Mouse (Mus musculus): Measurements from ENCODE around the gene Bhlhe23. TPM values are rescaled to one million over a fixed set of nuclear protein-coding genes. Genes with fewer than 3 reads are reported as not detected.
A peak's percentile ranks its signal among the peaks of the same experiment; 100 is the strongest.

Gene Bhlhe23
- polyA plus RNA-seq, 1 experiment from 2014 or later: 0.73 TPM

GRCm38 (mm10) chr2:180764986-180765385 lies 11.7 kb downstream of the Bhlhe23 start:
- Histone ChIP-seq H3K9ac (no peak overlapping the region), H3K4me2 (no peak overlapping the region)
- 34% methylated on average over 11 of the region's 11 CpGs for WGBS

GRCm38 (mm10) chr2:180758513-180759263 lies 18.0 kb downstream of the Bhlhe23 start:
- peak; percentile 49; the same call in 1 of the 2 replicates for ATAC-seq (ENCODE audit: low FRiP score, low read depth)
- Histone ChIP-seq H3K4me3 (no peak overlapping the region), H3K4me2 (no peak overlapping the region), H3K9ac (no peak overlapping the region), H3K4me1 (replicated peaks) (peaks cover 26% of the 10 kb centered on the region), H3K27ac (replicated peaks) (peak overlapping the region; percentile 39), H3K9me3 (no peaks in the 10 kb centered on the region), H3K36me3 (no peaks in the 10 kb centered on the region), H3K27me3 (no peaks in the 10 kb centered on the region)
- 17% methylated on average over 15 of the region's 15 CpGs for WGBS

More at GRCm38 (mm10) chr2:180764986-180765385, 11.7 kb downstream of the Bhlhe23 start:
- H3K36me3 ChIP-seq: no peaks in the 10 kb centered on the region
- H3K27me3 ChIP-seq: no peaks in the 10 kb centered on the region
- 0 out of 2 replicates have a peak, but pooled peaks cover 8% of the 10 kb centered on the region for H3K4me1 ChIP-seq (replicated peaks)
- no peak overlapping the region for H3K27ac ChIP-seq (replicated peaks)
- H3K4me3 ChIP-seq: no peak overlapping the region
- ATAC-seq (ENCODE audit: low FRiP score, low read depth): no peak
- no peaks in the 10 kb centered on the region for H3K9me3 ChIP-seq

DNA sequence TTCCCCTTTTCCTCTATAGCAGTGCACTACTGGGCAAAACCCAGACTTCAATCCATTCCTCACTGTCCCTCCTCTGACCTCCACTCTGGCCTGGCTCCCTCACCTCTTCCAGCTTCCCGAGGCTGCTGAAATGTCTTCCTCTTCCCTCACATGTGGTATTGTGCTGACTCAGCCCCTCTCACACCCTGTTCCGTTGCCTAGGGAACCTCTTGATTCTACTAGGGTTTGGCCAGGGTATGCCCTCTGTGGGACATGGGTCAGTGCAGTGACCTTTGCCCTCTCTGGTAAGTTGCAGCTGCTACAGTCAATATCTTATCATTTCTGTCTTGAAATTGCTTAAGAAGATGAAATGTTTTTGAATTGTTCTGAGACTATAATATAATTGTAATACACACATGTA lies 19.9 kb downstream of the Bhlhe23 start:
- Histone ChIP-seq H3K4me3 (no peak overlapping the region), H3K36me3 (no peaks in the 10 kb centered on the region), H3K9ac (no peak overlapping the region), H3K27me3 (no peaks in the 10 kb centered on the region), H3K4me1 (replicated peaks) (peaks cover 26% of the 10 kb centered on the region), H3K9me3 (no peaks in the 10 kb centered on the region), H3K27ac (replicated peaks) (no peak overlapping the region), H3K4me2 (no peak overlapping the region)
- ATAC-seq (ENCODE audit: low FRiP score, low read depth): no peak
- WGBS: 12% methylated on average over 2 of the region's 2 CpGs

DNA sequence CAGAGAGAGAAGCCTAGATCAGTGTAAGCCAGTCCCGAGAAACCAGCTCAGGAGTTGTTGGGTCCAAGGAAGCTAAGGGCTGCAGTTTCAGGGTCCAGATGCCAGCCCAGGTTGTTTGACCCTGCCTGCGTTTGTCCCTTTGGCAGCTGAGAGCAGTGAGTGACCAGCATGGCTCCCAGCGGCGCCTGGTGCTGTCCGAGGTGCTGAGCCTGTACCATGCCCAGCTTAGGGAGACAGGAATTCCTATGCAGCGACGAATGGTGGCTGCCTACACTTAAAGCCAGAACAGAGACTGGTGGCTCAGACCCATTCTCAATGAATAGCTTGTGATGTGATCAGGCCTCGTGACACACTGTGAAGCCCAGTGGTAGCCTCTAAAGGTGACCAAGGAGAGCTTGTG lies 20.8 kb downstream of the Bhlhe23 start:
- WGBS: 7% methylated on average over 8 of the region's 8 CpGs

DNA sequence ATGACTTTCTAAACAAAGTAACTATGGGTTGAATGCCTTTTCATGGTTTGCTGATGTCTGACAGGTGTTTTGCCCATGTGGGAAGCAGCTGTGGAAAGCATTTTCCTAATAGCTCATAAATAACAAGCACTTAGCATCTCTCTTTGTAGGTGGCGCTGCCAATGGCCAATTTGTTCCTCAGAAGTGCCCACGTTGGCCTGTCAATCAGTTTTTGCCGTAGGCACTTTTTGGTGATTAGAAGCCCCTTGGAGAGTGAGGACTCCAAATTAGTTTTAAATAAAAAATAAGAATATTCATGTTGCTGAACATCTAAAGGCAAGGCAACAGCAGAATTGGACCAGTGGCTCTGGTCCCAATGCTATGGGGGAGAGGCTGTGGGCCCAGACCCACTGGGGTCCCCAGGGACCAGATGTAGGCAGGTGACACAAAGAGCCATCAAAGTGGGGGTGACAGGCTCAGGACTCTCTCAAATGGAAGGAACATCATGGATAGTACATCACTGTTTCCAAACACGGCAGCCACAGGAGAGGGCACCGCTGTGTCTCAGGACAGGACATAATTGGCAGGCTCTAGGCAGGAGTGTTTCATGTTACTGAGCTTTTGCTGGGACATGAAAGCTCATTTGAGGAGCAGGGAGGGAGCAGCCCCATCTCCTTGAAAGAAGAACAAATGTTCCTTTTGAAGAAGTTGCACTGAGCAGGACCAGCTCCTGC lies 21.6 kb downstream of the Bhlhe23 start:
- H3K27me3 ChIP-seq: no peaks in the 10 kb centered on the region
- WGBS: 44% methylated on average over 5 of the region's 5 CpGs
- no peak overlapping the region for H3K4me2 ChIP-seq
- no peaks in the 10 kb centered on the region for H3K9me3 ChIP-seq
- no peak overlapping the region for H3K9ac ChIP-seq
- H3K4me3 ChIP-seq: no peak overlapping the region
- H3K27ac ChIP-seq (replicated peaks): no peak overlapping the region
- H3K4me1 ChIP-seq (replicated peaks): peaks cover 26% of the 10 kb centered on the region
- no peaks in the 10 kb centered on the region for H3K36me3 ChIP-seq
- ATAC-seq (ENCODE audit: low FRiP score, low read depth): no peak

More for the DNA sequence above, 20.8 kb downstream of the Bhlhe23 start:
- Histone ChIP-seq H3K27me3 (no peaks in the 10 kb centered on the region), H3K36me3 (no peaks in the 10 kb centered on the region), H3K4me3 (no peak overlapping the region), H3K4me2 (no peak overlapping the region), H3K9me3 (no peaks in the 10 kb centered on the region), H3K4me1 (replicated peaks) (peaks cover 26% of the 10 kb centered on the region), H3K9ac (no peak overlapping the region), H3K27ac (replicated peaks) (no peak overlapping the region)
- peak; percentile 29; the same call in 1 of the 2 replicates for ATAC-seq (ENCODE audit: low FRiP score, low read depth)

GRCm38 (mm10) chr2:180748904-180749303 lies 27.8 kb downstream of the Bhlhe23 start:
- H3K9ac ChIP-seq: no peak overlapping the region
- H3K9me3 ChIP-seq: no peaks in the 10 kb centered on the region
- H3K4me2 ChIP-seq: no peak overlapping the region
- H3K4me1 ChIP-seq (replicated peaks): peaks cover 4% of the 10 kb centered on the region; the same call in 1 of the 2 replicates
- no peak overlapping the region for H3K27ac ChIP-seq (replicated peaks)
- H3K27me3 ChIP-seq: no peaks in the 10 kb centered on the region; the same call in 1 of the 2 replicates
- no peak overlapping the region for H3K4me3 ChIP-seq
- 61% methylated on average over 5 of the region's 5 CpGs for WGBS
- no peak for ATAC-seq (ENCODE audit: low FRiP score, low read depth)
- no peaks in the 10 kb centered on the region for H3K36me3 ChIP-seq

DNA sequence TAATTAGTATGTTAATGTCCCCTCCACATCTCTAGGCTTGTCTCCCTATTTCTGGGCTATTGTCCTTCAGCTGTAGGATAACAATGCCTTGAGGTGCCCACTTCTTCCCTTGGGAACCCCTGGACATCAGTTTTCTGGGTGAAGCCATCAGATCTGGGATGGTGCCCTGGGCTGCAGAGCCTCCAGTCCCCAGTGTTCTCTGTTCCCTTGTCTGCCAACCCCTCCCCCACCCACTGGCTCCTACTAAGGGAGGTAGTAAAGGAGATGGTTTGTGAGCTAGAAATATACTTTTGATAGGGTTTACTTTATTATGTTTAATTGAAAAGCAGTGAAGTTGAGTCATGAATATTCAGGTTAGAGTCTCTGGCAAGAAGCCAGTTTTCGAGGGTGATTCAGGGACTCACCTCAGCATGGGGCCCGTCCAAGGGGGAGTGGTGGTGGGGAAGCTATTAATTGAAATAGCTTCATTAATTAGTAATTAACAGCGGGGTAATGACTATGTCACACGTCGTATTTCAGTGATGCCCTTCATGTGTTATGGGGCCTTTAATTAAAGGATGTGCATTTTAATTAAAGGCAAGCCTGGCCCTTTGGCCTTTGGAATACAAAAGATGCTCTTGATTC lies 30.0 kb downstream of the Bhlhe23 start:
- Histone ChIP-seq H3K4me1 (replicated peaks) (peaks cover 4% of the 10 kb centered on the region; the same call in 1 of the 2 replicates), H3K4me2 (no peak overlapping the region), H3K4me3 (no peak overlapping the region), H3K27ac (replicated peaks) (no peak overlapping the region), H3K36me3 (no peaks in the 10 kb centered on the region), H3K9me3 (no peaks in the 10 kb centered on the region), H3K27me3 (no peaks in the 10 kb centered on the region; the same call in 1 of the 2 replicates), H3K9ac (no peak overlapping the region)
- no peak for ATAC-seq (ENCODE audit: low FRiP score, low read depth)
- WGBS: 18% methylated on average over 5 of the region's 5 CpGs

- H3K27me3 ChIP-seq: no peaks in the 10 kb centered on the region; the same call in 1 of the 2 replicates
- H3K4me3 ChIP-seq: no peak overlapping the region
- peak; percentile 77 for ATAC-seq (ENCODE audit: low FRiP score, low read depth)
- H3K4me1 ChIP-seq (replicated peaks): peaks cover 4% of the 10 kb centered on the region; the same call in 1 of the 2 replicates
- H3K27ac ChIP-seq (replicated peaks): no peak overlapping the region
- H3K9me3 ChIP-seq: no peaks in the 10 kb centered on the region
- H3K9ac ChIP-seq: no peak overlapping the region
- H3K4me2 ChIP-seq: no peak overlapping the region
- WGBS: 35% methylated on average over 17 of the region's 17 CpGs
- H3K36me3 ChIP-seq: no peaks in the 10 kb centered on the region
Observed at GRCm38 (mm10) chr2:180745248-180745927, 31.3 kb downstream of the Bhlhe23 start.

- H3K36me3 ChIP-seq: no peaks in the 10 kb centered on the region
- no peaks in the 10 kb centered on the region for H3K27me3 ChIP-seq
- no peak overlapping the region for H3K4me3 ChIP-seq
- H3K4me2 ChIP-seq: no peak overlapping the region
- H3K9me3 ChIP-seq: no peaks in the 10 kb centered on the region
- 87% methylated on average over 2 of the region's 2 CpGs for WGBS
- no peak overlapping the region for H3K9ac ChIP-seq
- ATAC-seq (ENCODE audit: low FRiP score, low read depth): no peak
- H3K27ac ChIP-seq (replicated peaks): no peak overlapping the region
- H3K4me1 ChIP-seq (replicated peaks): 0 out of 2 replicates have a peak, but pooled peaks cover 4% of the 10 kb centered on the region
Observed at GRCm38 (mm10) chr2:180743321-180743720, 33.4 kb downstream of the Bhlhe23 start.

DNA sequence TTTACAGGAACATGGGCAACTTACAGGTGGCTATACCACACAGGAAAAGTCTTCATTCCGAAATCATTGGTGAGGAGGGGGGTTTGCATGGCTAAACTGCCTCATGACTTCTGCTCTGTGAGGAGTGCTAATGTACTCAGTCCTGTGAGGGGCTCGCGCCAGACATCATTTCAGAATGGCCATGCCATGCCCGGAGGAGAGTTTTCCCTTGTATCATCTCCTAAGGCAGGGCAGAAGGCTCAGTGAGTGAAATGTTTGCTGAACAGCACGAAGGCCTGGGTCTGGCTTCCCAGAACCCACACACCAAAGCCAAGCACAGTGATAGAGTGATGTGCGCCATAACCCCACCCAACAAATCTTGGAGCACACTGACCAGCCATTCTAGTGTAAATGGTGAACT lies 33.9 kb downstream of the Bhlhe23 start:
- 84% methylated on average over 6 of the region's 6 CpGs for WGBS
- no peak overlapping the region for H3K4me3 ChIP-seq
- no peaks in the 10 kb centered on the region for H3K9me3 ChIP-seq
- H3K27ac ChIP-seq (replicated peaks): no peak overlapping the region
- no peak overlapping the region for H3K4me2 ChIP-seq
- no peak overlapping the region for H3K9ac ChIP-seq
- H3K4me1 ChIP-seq (replicated peaks): 0 out of 2 replicates have a peak, but pooled peaks cover 4% of the 10 kb centered on the region
- no peaks in the 10 kb centered on the region for H3K36me3 ChIP-seq
- no peak for ATAC-seq (ENCODE audit: low FRiP score, low read depth)
- H3K27me3 ChIP-seq: no peaks in the 10 kb centered on the region

DNA sequence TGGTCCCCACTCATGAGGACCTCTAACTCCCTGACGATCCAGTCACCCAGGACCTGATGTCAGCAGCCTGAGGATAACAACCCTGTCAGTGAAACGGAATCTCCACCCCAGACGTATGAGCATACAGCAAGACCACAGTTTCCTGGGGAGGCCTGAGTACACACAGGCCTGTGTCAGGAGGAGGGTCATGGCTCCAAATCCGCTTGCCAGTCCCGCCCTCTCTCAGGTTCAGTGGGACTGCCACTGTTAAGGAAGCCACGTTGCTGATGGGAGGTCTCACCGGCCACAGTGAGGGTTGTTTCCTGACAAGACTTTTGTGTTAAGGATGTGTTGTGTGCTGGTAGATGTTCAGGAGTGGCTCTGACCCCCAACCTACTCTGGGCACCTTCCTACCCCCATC lies 35.3 kb downstream of the Bhlhe23 start:
- no peak for ATAC-seq (ENCODE audit: low FRiP score, low read depth)
- Histone ChIP-seq H3K27me3 (no peaks in the 10 kb centered on the region), H3K4me1 (replicated peaks) (no peaks in the 10 kb centered on the region), H3K9ac (no peak overlapping the region), H3K27ac (replicated peaks) (no peak overlapping the region), H3K4me2 (no peak overlapping the region), H3K4me3 (no peak overlapping the region), H3K9me3 (no peaks in the 10 kb centered on the region), H3K36me3 (no peaks in the 10 kb centered on the region)
- WGBS: 81% methylated on average over 7 of the region's 7 CpGs
